Comparison of ENCODE assay signal across 16 mouse cellular contexts in the genomic region with DNA sequence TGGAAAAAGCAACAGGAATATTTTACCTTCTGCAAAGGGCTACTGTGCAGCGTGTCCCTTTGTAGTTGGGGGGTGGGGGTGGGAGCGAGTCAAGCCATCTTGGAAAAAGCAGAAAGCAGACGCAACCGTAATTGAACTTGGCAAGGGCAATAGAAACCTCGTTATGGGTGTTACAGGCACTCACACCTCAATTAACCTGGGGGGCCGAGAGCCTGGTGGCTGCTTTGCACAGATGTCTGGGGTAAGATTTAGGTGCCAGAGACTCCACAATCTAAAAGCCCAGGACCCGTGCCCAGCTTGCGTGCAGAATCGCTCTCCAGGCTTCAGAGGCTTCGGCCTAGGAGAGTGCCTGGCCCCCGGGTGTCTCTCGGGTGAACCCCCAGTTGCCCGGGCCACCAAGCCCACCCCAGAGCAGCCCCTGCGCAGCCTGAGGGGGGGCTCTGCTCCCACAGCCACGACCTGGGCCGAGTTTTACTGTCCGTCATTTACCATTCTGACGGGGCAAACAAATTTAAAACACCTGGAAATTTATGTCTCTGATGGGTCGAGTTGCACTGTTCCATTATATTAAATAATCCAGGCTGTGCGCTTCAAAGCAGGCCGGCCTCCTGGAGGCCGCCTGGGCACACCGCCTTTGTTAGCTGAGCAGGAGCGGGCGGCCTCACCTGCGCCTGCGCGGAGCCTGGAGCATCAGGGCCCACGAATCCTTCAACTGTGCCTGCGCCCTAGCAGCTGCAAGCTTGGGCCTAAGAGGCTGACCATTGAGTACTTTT.
DNase-seq lines count a peak whose midpoint lies in the region; ATAC-seq and TF ChIP-seq lines count a peak whose summit lies in the region.
"Had no signal": no experiment of that assay in that cellular context is flagged by ENCODE, and none has a peak within 500 bp of the region (broad histone marks: within the 10 kb centered on the region; RNA-seq: fewer than 3 reads in every experiment).

No protein-coding gene starts in this region.

- no peak for DNase-seq in kidney, postnatal 10 days
- DNase-seq in ES-CJ7 (ENCODE audit: low read depth, low spot score) = peak; percentile 12
- peak; percentile 75 for DNase-seq in embryo, embryonic 11 days
- DNase-seq in liver, embryonic 11.5 days (ENCODE audit: low spot score) = no peak
- DNase-seq in thymus, adult 2 months = no peak
- DNase-seq in left cerebral cortex, adult 18-20 months (ENCODE audit: low spot score in 2 of 2) = no peak
- DNase-seq: cerebellum, postnatal 25 days; heart, adult 11 months; kidney, adult 11 months; left cerebral cortex, postnatal 4 days; right cerebral cortex, postnatal 25 days; thymus, postnatal 25 days had no signal

- 38% methylated on average over 29 of the region's 30 CpGs for WGBS in kidney, embryonic 14.5 days
- 13% methylated on average over 30 of the region's 30 CpGs for WGBS in limb, embryonic 12.5 days
- 82% methylated on average over 30 of the region's 30 CpGs for WGBS in liver, embryonic 11.5 days
- 96% methylated on average over 30 of the region's 30 CpGs for WGBS in thymus, adult 2 months

- no peaks in the 10 kb centered on the region; the same call in none of the 2 replicates for H3K27me3 ChIP-seq in kidney, embryonic 14.5 days (ENCODE audit: control insufficient read depth, insufficient read depth, low read length)
- H3K27me3 ChIP-seq in limb, embryonic 12.5 days = peaks cover 36% of the 10 kb centered on the region
- no peaks in the 10 kb centered on the region; the same call in 1 of the 2 replicates for H3K27me3 ChIP-seq in liver, embryonic 11.5 days (replicated peaks; ENCODE audit: control insufficient read depth, insufficient read depth, low read length)
- H3K27me3 ChIP-seq in thymus, adult 2 months (ENCODE audit: control insufficient read depth, insufficient read depth, low read length) = no peaks in the 10 kb centered on the region

- no peak overlapping the region for H3K4me3 ChIP-seq in kidney, embryonic 14.5 days (ENCODE audit: low read length)
- no peak overlapping the region for H3K4me3 ChIP-seq in limb, embryonic 12.5 days (replicated peaks)
- H3K4me3 ChIP-seq in liver, embryonic 11.5 days (ENCODE audit: low read depth, low read length) = no peak overlapping the region
- no peak overlapping the region for H3K4me3 ChIP-seq in thymus, adult 2 months (ENCODE audit: control insufficient read depth, insufficient read depth, low read length)
- H3K4me3 ChIP-seq: hindbrain, embryonic 13.5 days had no signal

- TF ChIP-seq CTCF in thymus, adult 2 months (IDR thresholded peaks at IDR 0.05; ENCODE audit: borderline replicate concordance, control insufficient read depth, extremely low read depth, insufficient read depth, low read length, poor library complexity) = no peak

- H3K27ac ChIP-seq in kidney, embryonic 14.5 days (ENCODE audit: low read depth, low read length) = no peak overlapping the region
- peak overlapping the region; percentile 92 for H3K27ac ChIP-seq in limb, embryonic 12.5 days
- no peak overlapping the region for H3K27ac ChIP-seq in liver, embryonic 11.5 days (ENCODE audit: low read depth, low read length)
- no peak overlapping the region for H3K27ac ChIP-seq in thymus, adult 2 months (ENCODE audit: control insufficient read depth, insufficient read depth, low read length)
- H3K27ac ChIP-seq: hindbrain, embryonic 13.5 days had no signal

- no peaks in the 10 kb centered on the region for H3K36me3 ChIP-seq in kidney, embryonic 14.5 days (ENCODE audit: control insufficient read depth, insufficient read depth, low read length)
- no peaks in the 10 kb centered on the region for H3K36me3 ChIP-seq in limb, embryonic 12.5 days
- no peaks in the 10 kb centered on the region for H3K36me3 ChIP-seq in liver, embryonic 11.5 days (ENCODE audit: control insufficient read depth, insufficient read depth, low read length)
- no peaks in the 10 kb centered on the region for H3K36me3 ChIP-seq in thymus, adult 2 months (ENCODE audit: control insufficient read depth, insufficient read depth, low read length)
- H3K36me3 ChIP-seq: G1E; hindbrain, embryonic 13.5 days had no signal

- no peak overlapping the region for H3K9ac ChIP-seq in kidney, embryonic 14.5 days (ENCODE audit: low read depth, low read length)
- H3K9ac ChIP-seq in limb, embryonic 12.5 days (replicated peaks) = peak overlapping the region; percentile 51; the same call in 1 of the 2 replicates
- no peak overlapping the region for H3K9ac ChIP-seq in liver, embryonic 11.5 days (ENCODE audit: low read depth, low read length)
- H3K9ac ChIP-seq: hindbrain, embryonic 13.5 days had no signal

- ATAC-seq in kidney, embryonic 14.5 days (ENCODE audit: low FRiP score, low TSS enrichment) = peak; percentile 56
- ATAC-seq in limb, embryonic 12.5 days (ENCODE audit: insufficient number of reproducible peaks, insufficient read depth, low FRiP score, low TSS enrichment, low read depth) = peak; percentile 74
- no peak for ATAC-seq in liver, embryonic 11.5 days (replicated peaks; ENCODE audit: low FRiP score)

- H3K9me3 ChIP-seq in kidney, embryonic 14.5 days (ENCODE audit: control insufficient read depth, low read length) = peaks cover 6% of the 10 kb centered on the region; the same call in 1 of the 2 replicates
- peaks cover 6% of the 10 kb centered on the region; the same call in 1 of the 2 replicates for H3K9me3 ChIP-seq in limb, embryonic 12.5 days
- no peaks in the 10 kb centered on the region for H3K9me3 ChIP-seq in liver, embryonic 11.5 days (ENCODE audit: control insufficient read depth, low read length)
- H3K9me3 ChIP-seq: hindbrain, embryonic 13.5 days had no signal

- no peak overlapping the region for H3K4me2 ChIP-seq in kidney, embryonic 14.5 days (replicated peaks; ENCODE audit: low read depth, low read length)
- peak overlapping the region; percentile 44 for H3K4me2 ChIP-seq in limb, embryonic 12.5 days
- no peak overlapping the region for H3K4me2 ChIP-seq in liver, embryonic 11.5 days
- H3K4me2 ChIP-seq: hindbrain, embryonic 13.5 days had no signal

- no peaks in the 10 kb centered on the region for H3K4me1 ChIP-seq in kidney, embryonic 14.5 days (ENCODE audit: control insufficient read depth, insufficient read depth, low read length)
- peaks cover 73% of the 10 kb centered on the region for H3K4me1 ChIP-seq in limb, embryonic 12.5 days (replicated peaks)
- no peaks in the 10 kb centered on the region; the same call in 1 of the 2 replicates for H3K4me1 ChIP-seq in liver, embryonic 11.5 days (replicated peaks; ENCODE audit: control insufficient read depth, insufficient read depth, low read length)
- H3K4me1 ChIP-seq in thymus, adult 2 months (replicated peaks; ENCODE audit: control insufficient read depth, insufficient read depth, low read length) = no peaks in the 10 kb centered on the region

- TF ChIP-seq POLR2A in thymus, adult 2 months (IDR thresholded peaks at IDR 0.05; ENCODE audit: control insufficient read depth, extremely low read depth, insufficient read depth, low read length, poor library complexity) = no peak

Comparison
In these comparisons a context has a peak if more than half of its experiments do, and no peak if none do; other contexts are left out.
1. DNase-seq: peak in ES-CJ7 (single experiment) and embryo, embryonic 11 days (single experiment); none in kidney, postnatal 10 days (single experiment), liver, embryonic 11.5 days (single experiment), thymus, adult 2 months (single experiment) and left cerebral cortex, adult 18-20 months (0 of 2).